In the genomic region with DNA sequence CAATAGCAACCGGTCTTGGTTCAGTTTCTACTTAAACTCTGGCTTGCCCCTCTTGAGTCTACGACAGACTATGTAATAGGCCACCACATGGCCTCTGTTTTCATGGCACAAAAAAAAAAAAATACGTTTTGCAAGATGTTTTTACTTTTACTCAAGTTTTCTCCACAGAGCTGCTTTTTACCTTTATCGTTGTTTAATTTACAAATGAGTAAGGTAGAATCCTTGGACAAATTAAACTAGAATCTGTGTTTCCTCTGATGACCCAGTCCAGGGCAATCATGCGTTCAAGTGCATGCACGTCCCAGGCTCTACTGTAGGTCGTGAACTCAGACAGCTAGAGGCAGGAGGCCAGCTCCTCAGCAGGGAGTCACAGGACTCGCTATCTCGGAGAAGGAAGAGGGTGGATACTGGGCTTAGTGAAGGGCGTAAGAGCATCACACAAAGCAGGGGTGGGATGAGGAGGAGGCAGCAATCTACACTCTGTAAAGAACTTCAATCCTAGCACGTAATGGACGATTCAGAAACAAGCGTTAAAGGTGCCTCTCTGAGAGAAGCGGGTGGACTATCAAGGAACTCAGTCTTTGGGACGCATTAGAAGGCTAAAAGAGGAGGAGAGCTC, we compare ENCODE assay signal across 7 mouse cellular contexts. TPM values are rescaled to one million over a fixed set of nuclear protein-coding genes. Genes with fewer than 3 reads are reported as not detected.
DNase-seq lines count a peak whose midpoint lies in the region.

No protein-coding gene starts in this region.

- peaks cover 71% of the 10 kb centered on the region for H3K4me1 ChIP-seq in forebrain, embryonic 10.5 days

- 2% methylated on average over 15 of the region's 15 CpGs for WGBS in forebrain, embryonic 10.5 days

- peak; percentile 84 for DNase-seq in MN1 (ENCODE audit: low spot score)
- peak; percentile 63 for DNase-seq in c-Kit-negative CD71-positive TER-119-positive erythroid progenitor cells, embryonic 14.5 days (ENCODE audit: low read depth, low spot score)
- DNase-seq in forebrain, embryonic 10.5 days (ENCODE audit: extremely low spot score, low spot score), result peak; percentile 52
- peak; percentile 67 to 71 for DNase-seq in heart, postnatal 14 days
- peak; percentile 55 to 74 for DNase-seq in kidney, postnatal 4 days
- DNase-seq in lung, postnatal 4 days, result peak; percentile 64 to 65
- DNase-seq in retina, postnatal 7 days (ENCODE audit: low read depth, low spot score), result peak; percentile 35

- H3K4me3 ChIP-seq in forebrain, embryonic 10.5 days, result peak overlapping the region; percentile 79

- peak overlapping the region; percentile 97 for H3K27ac ChIP-seq in forebrain, embryonic 10.5 days

- no peaks in the 10 kb centered on the region for H3K27me3 ChIP-seq in forebrain, embryonic 10.5 days (ENCODE audit: poor library complexity, severe bottlenecking)

- intact Hi-C loops in heart, postnatal 14 days (cut with DNase I), result no loop called here

- H3K9me3 ChIP-seq in forebrain, embryonic 10.5 days, result no peaks in the 10 kb centered on the region

- H3K36me3 ChIP-seq in forebrain, embryonic 10.5 days (replicated peaks), result peaks cover 58% of the 10 kb centered on the region

RNA-seq across cellular contexts. Expression of a gene that starts 0.9 kb away (rescaled TPM):
- polyA plus RNA-seq in forebrain, embryonic 10.5 days (2016; fragmentation: Nextera tagmentation; extraction: Ambion mirVana), result 9.1 and 11.4 TPM in 2 replicates
- 10 to 100 TPM; 29.9 to 32.0 TPM for total RNA-seq in heart, postnatal 14 days (2021)

RNA-seq across cellular contexts. Expression of a gene that starts 21.9 kb away (rescaled TPM):
- polyA plus RNA-seq in forebrain, embryonic 10.5 days (2016; fragmentation: Nextera tagmentation; extraction: Ambion mirVana), result 191 and 202 TPM in 2 replicates
- total RNA-seq in heart, postnatal 14 days (2021), result 10 to 100 TPM; 39.2 to 45.9 TPM

RNA-seq across cellular contexts. Expression of a gene that starts 23.5 kb away (rescaled TPM):
- polyA plus RNA-seq in forebrain, embryonic 10.5 days (2016; fragmentation: Nextera tagmentation; extraction: Ambion mirVana), result 192 and 206 TPM in 2 replicates
- 100 to 1,000 TPM; 146 to 151 TPM for total RNA-seq in heart, postnatal 14 days (2021)

RNA-seq across cellular contexts. Expression of a gene that starts 26.5 kb away (rescaled TPM):
- polyA plus RNA-seq in forebrain, embryonic 10.5 days (2016; fragmentation: Nextera tagmentation; extraction: Ambion mirVana), result 6.6 and 7.9 TPM in 2 replicates
- total RNA-seq in heart, postnatal 14 days (2021), result under 1 TPM; 0.49 to 0.72 TPM

RNA-seq across cellular contexts. Expression of a gene that starts 32.1 kb away (rescaled TPM):
- 1.5 and 1.7 TPM in 2 replicates for polyA plus RNA-seq in forebrain, embryonic 10.5 days (2016; fragmentation: Nextera tagmentation; extraction: Ambion mirVana)
- 1 to 10 TPM; 3.1 to 4.5 TPM for total RNA-seq in heart, postnatal 14 days (2021)

Comparison
In these comparisons a context has a peak if more than half of its experiments do, and no peak if none do; other contexts are left out.
1. Peak in every context shown above with its lines: DNase-seq, H3K4me3 ChIP-seq and H3K27ac ChIP-seq.